Mouse (Mus musculus) testis, postnatal 10 days (tissue): ENCODE data around the gene Vmn2r3.
"Not testable (repeated sequence)": the region's sequence is repeated elsewhere in the genome, so short reads cannot be mapped to it uniquely, and the experiment has no call there.

ENCODE experiments used
- DNase-seq: peaks from one replicate; pipeline ENCODE4 v3.0.0; 2021; ENCODE audit warnings: low spot score

The Vmn2r3 gene

GRCm38 (mm10) chr3:64289609-64290008, at the start of gene Vmn2r3:
TSS of gene Vmn2r3 (minus strand) at chr3:64289709.
- DNase-seq, result no peak

GRCm38 (mm10) chr3:64332548-64332947, 43.0 kb upstream of the Vmn2r3 start:
- no peak for DNase-seq

- no peak for DNase-seq
Measured at GRCm38 (mm10) chr3:64321824-64322223, 32.3 kb upstream of the Vmn2r3 start.

GRCm38 (mm10) chr3:64306799-64307198, 17.3 kb upstream of the Vmn2r3 start:
- no peak for DNase-seq

- no peak for DNase-seq
Measured at GRCm38 (mm10) chr3:64265762-64266112, 23.8 kb downstream of the Vmn2r3 start.

- not testable (repeated sequence) for DNase-seq
Measured at GRCm38 (mm10) chr3:64265056-64265761, 24.3 kb downstream of the Vmn2r3 start.

GRCm38 (mm10) chr3:64259582-64259981, 29.9 kb downstream of the Vmn2r3 start:
- DNase-seq, result no peak

GRCm38 (mm10) chr3:64251646-64252045, 37.9 kb downstream of the Vmn2r3 start:
- DNase-seq, result no peak

GRCm38 (mm10) chr3:64250461-64250860, 39.0 kb downstream of the Vmn2r3 start:
- DNase-seq, result not testable (repeated sequence)

GRCm38 (mm10) chr3:64235459-64235858, 54.0 kb downstream of the Vmn2r3 start:
- DNase-seq, result not testable (repeated sequence)

- DNase-seq, result not testable (repeated sequence)
Measured at GRCm38 (mm10) chr3:64233655-64234054, 55.9 kb downstream of the Vmn2r3 start.

GRCm38 (mm10) chr3:64227243-64227642, 62.3 kb downstream of the Vmn2r3 start:
- DNase-seq, result no peak
